Mouse (Mus musculus): ENCODE results near the gene Rin3. TPM values are rescaled to one million over a fixed set of nuclear protein-coding genes. Genes with fewer than 3 reads are reported as not detected.

Rin3 gene
- total and polyA plus RNA-seq, 3 experiments: 17.5 to 38.9 TPM; not detected in 1

GRCm38 (mm10) chr12:102426285-102426684, 143.4 kb downstream of the Rin3 start (continued):
- no peak for TF ChIP-seq SMC3 (IDR thresholded peaks at IDR 0.05; ENCODE audit: low read depth, low read length)
- TF ChIP-seq KAT2A (conservative IDR thresholded peaks at IDR 0.05; ENCODE audit: low read depth, low read length): no peak
- no peak for TF ChIP-seq RCOR1 (IDR thresholded peaks at IDR 0.05; ENCODE audit: low read depth, low read length)
- TF ChIP-seq CHD2 (IDR thresholded peaks at IDR 0.05; ENCODE audit: low read length): no peak
- no peak for TF ChIP-seq E2F4 (IDR thresholded peaks at IDR 0.05; ENCODE audit: borderline replicate concordance, low read depth, low read length)
- no peak for TF ChIP-seq USF2 (IDR thresholded peaks at IDR 0.05; ENCODE audit: borderline replicate concordance in 1 of 2, insufficient read depth in 1 of 2, low read depth in 1 of 2, low read length in 2 of 2)
- TF ChIP-seq MYC (IDR thresholded peaks at IDR 0.05; ENCODE audit: low read depth, low read length): peak; percentile 82
- no peak for TF ChIP-seq UBTF (IDR thresholded peaks at IDR 0.05; ENCODE audit: borderline replicate concordance, insufficient read depth, low read depth, low read length)
- TF ChIP-seq POLR2A (IDR thresholded peaks at IDR 0.05; ENCODE audit: control insufficient read depth in 1 of 2, insufficient read depth in 1 of 2, low read depth in 1 of 2, low read length in 2 of 2, poor library complexity in 1 of 2): no peak
- no peak for TF ChIP-seq ELF1 (IDR thresholded peaks at IDR 0.05; ENCODE audit: low read depth, low read length)

- H3K27ac ChIP-seq (ENCODE audit: control insufficient read depth, low read depth, low read length): peak overlapping the region; percentile 58
- no peak overlapping the region for H3K9ac ChIP-seq (ENCODE audit: control insufficient read depth, low read depth, low read length, poor library complexity, severe bottlenecking)
- H3K36me3 ChIP-seq (ENCODE audit: control insufficient read depth in 1 of 2, insufficient read depth in 2 of 2, low read length in 2 of 2): peaks cover 0 to 23% of the 10 kb centered on the region in 2 experiments; a peak in 2 of 4 replicates
- no peaks in the 10 kb centered on the region for H3K79me2 ChIP-seq (ENCODE audit: control insufficient read depth, insufficient read depth, low read length, poor library complexity)
- H3K4me1 ChIP-seq (ENCODE audit: control insufficient read depth in 1 of 2, insufficient read depth in 2 of 2, low read length in 2 of 2): peaks cover 9 to 35% of the 10 kb centered on the region in 2 experiments; a peak in 3 of 4 replicates
- H3K4me3 ChIP-seq (ENCODE audit: control insufficient read depth in 1 of 2, insufficient read depth in 1 of 2, low read depth in 2 of 2, low read length in 2 of 2): no peak overlapping the region
- H3K27me3 ChIP-seq (ENCODE audit: control insufficient read depth in 1 of 2, insufficient read depth in 2 of 2, low read length in 2 of 2): no peaks in the 10 kb centered on the region
- peak; percentile 60 for DNase-seq (ENCODE audit: low read depth, low spot score)
- no peaks in the 10 kb centered on the region for H3K9me3 ChIP-seq (replicated peaks; ENCODE audit: insufficient read depth, low read length)
- no peak for TF ChIP-seq MAFK (IDR thresholded peaks at IDR 0.05; ENCODE audit: borderline replicate concordance, low read depth, low read length)
- TF ChIP-seq MAZ (IDR thresholded peaks at IDR 0.05; ENCODE audit: low read depth, low read length): no peak
- no peak for TF ChIP-seq CHD2 (IDR thresholded peaks at IDR 0.05; ENCODE audit: low read length)
- 0 out of 2 replicates have a peak, but pooled peaks have one; percentile 9 for TF ChIP-seq USF1 (IDR thresholded peaks at IDR 0.05; ENCODE audit: low read depth, low read length)
Observed at GRCm38 (mm10) chr12:102429656-102430055, 146.8 kb downstream of the Rin3 start.

- peaks cover 4 to 30% of the 10 kb centered on the region in 2 experiments; a peak in 3 of 4 replicates for H3K4me1 ChIP-seq (ENCODE audit: control insufficient read depth in 1 of 2, insufficient read depth in 2 of 2, low read length in 2 of 2)
Observed at GRCm38 (mm10) chr12:102430228-102430627, 147.4 kb downstream of the Rin3 start.

More at GRCm38 (mm10) chr12:102430228-102430627, 147.4 kb downstream of the Rin3 start:
- no peaks in the 10 kb centered on the region for H3K27me3 ChIP-seq (ENCODE audit: control insufficient read depth in 1 of 2, insufficient read depth in 2 of 2, low read length in 2 of 2)
- peaks cover 0 to 17% of the 10 kb centered on the region in 2 experiments; a peak in 2 of 4 replicates for H3K36me3 ChIP-seq (ENCODE audit: control insufficient read depth in 1 of 2, insufficient read depth in 2 of 2, low read length in 2 of 2)
- H3K9ac ChIP-seq (ENCODE audit: control insufficient read depth, low read depth, low read length, poor library complexity, severe bottlenecking): no peak overlapping the region
- H3K27ac ChIP-seq (ENCODE audit: control insufficient read depth, low read depth, low read length): peak overlapping the region; percentile 42
- H3K4me3 ChIP-seq (ENCODE audit: control insufficient read depth in 1 of 2, insufficient read depth in 1 of 2, low read depth in 2 of 2, low read length in 2 of 2): no peak overlapping the region
- no peaks in the 10 kb centered on the region for H3K9me3 ChIP-seq (replicated peaks; ENCODE audit: insufficient read depth, low read length)
- TF ChIP-seq RCOR1 (IDR thresholded peaks at IDR 0.05; ENCODE audit: low read depth, low read length) (no peak), TBP (IDR thresholded peaks at IDR 0.05; ENCODE audit: low read depth, low read length) (no peak), EP300 (IDR thresholded peaks at IDR 0.05; ENCODE audit: low read depth in 1 of 2, low read length in 2 of 2) (peak; percentile 45 to 63)
- peak; percentile 58 for DNase-seq (ENCODE audit: low read depth, low spot score)
- no peaks in the 10 kb centered on the region for H3K79me2 ChIP-seq (ENCODE audit: control insufficient read depth, insufficient read depth, low read length, poor library complexity)

Data from MEL (cell line).